Mouse (Mus musculus): Measurements from ENCODE around the gene 1700015F17Rik.

DNA sequence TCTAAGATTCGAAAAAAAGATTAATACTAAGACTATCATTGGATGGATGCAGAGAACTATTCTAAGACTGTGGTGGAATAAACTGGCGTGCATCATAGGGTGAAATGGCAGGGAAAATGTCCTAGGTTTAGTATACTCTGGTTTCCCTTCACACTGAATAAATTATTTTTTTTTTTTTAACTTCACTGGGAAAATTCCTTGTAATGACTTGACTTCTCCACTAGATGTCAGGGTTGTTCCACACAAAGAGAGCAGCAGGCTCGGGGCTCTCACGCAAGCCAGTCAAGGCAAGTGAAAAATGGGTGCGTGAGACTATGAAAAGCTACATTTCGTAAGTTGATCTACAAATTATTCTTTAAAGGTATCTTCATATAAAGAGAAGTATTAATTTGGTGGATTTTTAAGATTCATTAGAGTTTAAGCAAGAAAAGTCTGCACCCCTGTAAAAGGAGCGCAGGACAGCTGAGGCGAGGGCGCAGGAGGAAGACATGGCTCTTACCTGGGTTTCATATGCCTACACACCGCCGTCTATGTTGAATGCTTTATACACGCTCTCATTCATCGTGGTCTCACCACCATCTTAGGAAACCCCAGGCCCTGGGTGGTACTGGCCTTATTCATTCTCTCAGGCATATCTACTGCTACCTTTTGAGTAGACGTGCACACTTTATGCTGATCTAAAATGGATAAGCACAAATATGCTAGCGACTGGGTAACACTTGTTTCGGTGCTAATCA lies 15.5 kb upstream of the 1700015F17Rik start:
- TF ChIP-seq GATA1 (IDR thresholded peaks at IDR 0.05; ENCODE audit: low read length) (no peak), TAL1 (IDR thresholded peaks at IDR 0.05; ENCODE audit: low read length) (no peak)

Data from erythroblast, embryonic 14.5 days (primary cell).